Mouse (Mus musculus): ENCODE results near the gene Gm21704. TPM values are rescaled to one million over a fixed set of nuclear protein-coding genes. Genes with fewer than 3 reads are reported as not detected.
"Not testable (repeated sequence)": the region's sequence is repeated elsewhere in the genome, so short reads cannot be mapped to it uniquely, and the experiment has no call there.

The Gm21704 gene
- 0.56 TPM in 1 of 2 replicates, not detected in the other for polyA plus RNA-seq (2014; fragmentation: Nextera tagmentation; extraction: Ambion mirVana)

- not testable (repeated sequence) for H3K27ac ChIP-seq (replicated peaks; ENCODE audit: low read depth, low read length); DNase-seq (ENCODE audit: low spot score); H3K9ac ChIP-seq (ENCODE audit: low read depth, low read length); H3K36me3 ChIP-seq (ENCODE audit: control insufficient read depth, insufficient read depth, low read length); H3K4me3 ChIP-seq (ENCODE audit: low read depth, low read length); H3K4me1 ChIP-seq (ENCODE audit: control insufficient read depth, insufficient read depth, low read length); H3K27me3 ChIP-seq (replicated peaks; ENCODE audit: control insufficient read depth, insufficient read depth, low read length); H3K4me2 ChIP-seq (ENCODE audit: low read depth, low read length); H3K9me3 ChIP-seq (ENCODE audit: control insufficient read depth, low read length); ATAC-seq (ENCODE audit: low read depth)
- WGBS, result no CpG with 5 or more reads among the region's 9 CpGs
These were observed at the start of gene Gm21704, which contains the start of gene Gm21708 for GRCm38 (mm10) chrY:3410067-3410466. Gene Gm21704 (minus strand): TSS chrY:3410167. Gene Gm21708 (minus strand): TSS chrY:3410167.

DNA sequence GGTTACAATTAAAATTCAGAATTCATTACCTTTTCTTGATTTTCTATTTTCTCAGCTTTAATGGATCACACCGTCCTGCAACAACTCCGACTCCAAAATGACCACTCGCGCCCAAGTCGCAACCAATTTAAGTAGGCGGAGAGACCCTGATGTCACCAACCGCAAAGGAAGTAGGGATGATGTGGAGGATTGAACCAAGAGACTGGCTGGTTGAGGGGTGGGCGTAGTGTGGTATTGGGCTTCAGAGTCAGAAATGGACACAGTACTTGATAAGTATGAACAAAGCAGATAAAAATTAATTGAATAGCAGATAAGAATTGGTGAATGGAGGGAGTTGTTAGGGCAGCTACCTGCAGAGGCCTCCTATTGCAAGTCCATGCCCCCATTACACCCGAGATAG, 64.7 kb downstream of the Gm21704 start, which contains the start of gene Gm21693:
Gene Gm21693 (minus strand): TSS at position 101 of the 400 bp plus-strand sequence.
- not testable (repeated sequence) for H3K4me3 ChIP-seq (ENCODE audit: low read depth, low read length); H3K9me3 ChIP-seq (ENCODE audit: control insufficient read depth, low read length); H3K27ac ChIP-seq (replicated peaks; ENCODE audit: low read depth, low read length); DNase-seq (ENCODE audit: low spot score); H3K4me2 ChIP-seq (ENCODE audit: low read depth, low read length); H3K27me3 ChIP-seq (replicated peaks; ENCODE audit: control insufficient read depth, insufficient read depth, low read length); H3K36me3 ChIP-seq (ENCODE audit: control insufficient read depth, insufficient read depth, low read length); H3K9ac ChIP-seq (ENCODE audit: low read depth, low read length); H3K4me1 ChIP-seq (ENCODE audit: control insufficient read depth, insufficient read depth, low read length); ATAC-seq (ENCODE audit: low read depth)
- WGBS, result no CpG with 5 or more reads among the region's 9 CpGs

- not testable (repeated sequence) for H3K9ac ChIP-seq (ENCODE audit: low read depth, low read length); H3K4me2 ChIP-seq (ENCODE audit: low read depth, low read length); H3K4me1 ChIP-seq (ENCODE audit: control insufficient read depth, insufficient read depth, low read length); H3K9me3 ChIP-seq (ENCODE audit: control insufficient read depth, low read length); ATAC-seq (ENCODE audit: low read depth); H3K4me3 ChIP-seq (ENCODE audit: low read depth, low read length); DNase-seq (ENCODE audit: low spot score); H3K27me3 ChIP-seq (replicated peaks; ENCODE audit: control insufficient read depth, insufficient read depth, low read length); H3K27ac ChIP-seq (replicated peaks; ENCODE audit: low read depth, low read length); H3K36me3 ChIP-seq (ENCODE audit: control insufficient read depth, insufficient read depth, low read length)
- no CpG with 5 or more reads among the region's 11 CpGs for WGBS
These were observed 69.3 kb downstream of the Gm21704 start for GRCm38 (mm10) chrY:3340661-3341060.

Other genes with a start within 250 kb of the Gm21704 start
- gene Gm21677, start 103.7 kb downstream of the Gm21704 start, polyA plus RNA-seq (2014; fragmentation: Nextera tagmentation; extraction: Ambion mirVana), result not detected in 2 replicates
- gene Gm21693, start 64.8 kb downstream of the Gm21704 start, polyA plus RNA-seq (2014; fragmentation: Nextera tagmentation; extraction: Ambion mirVana), result not detected in 2 replicates
- gene Gm21708, start within 50 bp of the Gm21704 start, polyA plus RNA-seq (2014; fragmentation: Nextera tagmentation; extraction: Ambion mirVana), result not detected in 2 replicates

Measured in embryonic facial prominence, embryonic 14.5 days (tissue).